Mouse (Mus musculus) ES-Bruce4 (cell line): Measurements from ENCODE around the gene St3gal3. TPM values are rescaled to one million over a fixed set of nuclear protein-coding genes. Genes with fewer than 3 reads are reported as not detected.

ENCODE experiments used
- H3K27ac ChIP-seq: 2 replicates; pipeline ENCODE4 v1.5.1; 2012; ENCODE audit warnings: low read length, inconsistent platforms; ENCODE audit not compliant: insufficient read depth
- H3K27me3 ChIP-seq: 2 replicates; pipeline ENCODE4 v1.6.1; 2012; ENCODE audit warnings: mild to moderate bottlenecking, low read length, inconsistent platforms; ENCODE audit not compliant: control insufficient read depth, poor library complexity, insufficient read depth, severe bottlenecking
- H3K36me3 ChIP-seq: 2 replicates; pipeline ENCODE4 v1.6.1; 2012; ENCODE audit warnings: inconsistent platforms, mild to moderate bottlenecking, low read length, moderate library complexity; ENCODE audit not compliant: control insufficient read depth, poor library complexity, insufficient read depth, severe bottlenecking
- H3K4me1 ChIP-seq: one replicate; pipeline ENCODE4 v1.8.1; 2011; ENCODE audit warnings: low read length; ENCODE audit not compliant: control insufficient read depth, insufficient read depth
- H3K4me3 ChIP-seq: 2 replicates; pipeline ENCODE4 v1.5.1; 2011; ENCODE audit warnings: low read depth, mild to moderate bottlenecking, low read length
- H3K9ac ChIP-seq: 2 replicates; pipeline ENCODE4 v1.6.1; 2012; ENCODE audit warnings: low read depth, mild to moderate bottlenecking, inconsistent platforms; ENCODE audit not compliant: poor library complexity, severe bottlenecking
- H3K9me3 ChIP-seq: replicated peaks from 2 replicates; pipeline ENCODE4 v1.6.1; 2012; ENCODE audit warnings: mild to moderate bottlenecking, low read length, inconsistent platforms; ENCODE audit not compliant: control insufficient read depth, poor library complexity, insufficient read depth, severe bottlenecking
- CTCF ChIP-seq: IDR thresholded peaks from one replicate; pipeline ENCODE4 v1.8.1; 2011; ENCODE audit warnings: low read depth, low read length
- EP300 ChIP-seq: IDR thresholded peaks from 2 replicates; pipeline ENCODE4 v1.6.1; 2011; ENCODE audit warnings: low read depth, low read length; ENCODE audit not compliant: insufficient read depth
- POLR2A ChIP-seq: IDR thresholded peaks from one replicate; pipeline ENCODE4 v1.8.1; 2011; ENCODE audit warnings: low read length; ENCODE audit not compliant: insufficient read depth
- polyA plus RNA-seq: library from polyadenylated mRNA; stranded (reverse); fragments of >200 nt; gene quantifications from 2 replicates; pipeline ENCODE4 v1.2.4, GENCODE M21; 2011; ENCODE audit warnings: low read depth; ENCODE audit not compliant: missing spikeins, insufficient read depth, insufficient read length

St3gal3 gene
- polyA plus RNA-seq, 1 experiment: 13.9 TPM

DNA sequence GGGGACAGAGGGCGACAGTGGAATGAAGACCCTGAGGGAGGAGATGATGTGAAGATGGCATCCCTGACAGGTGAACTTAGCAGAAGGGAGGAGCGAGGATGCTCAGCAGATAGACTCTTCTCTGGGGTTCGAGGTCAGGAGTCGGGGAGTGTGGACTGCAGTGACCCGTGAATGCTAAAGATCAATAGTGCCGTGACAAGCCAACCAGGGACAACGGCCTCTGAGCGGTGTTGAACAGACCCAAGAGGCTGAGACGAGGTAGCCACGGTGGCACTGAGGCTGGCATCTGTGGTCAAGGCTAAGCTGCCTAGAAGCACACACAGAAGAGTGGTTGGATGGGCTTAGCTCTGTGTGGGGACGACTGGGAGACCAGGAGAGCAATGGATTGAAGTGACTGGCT lies 156.9 kb downstream of the St3gal3 start:
- no peak overlapping the region for H3K4me3 ChIP-seq
- H3K27ac ChIP-seq: no peak overlapping the region
- H3K9me3 ChIP-seq: no peaks in the 10 kb centered on the region
- TF ChIP-seq POLR2A (no peak), CTCF (no peak), EP300 (no peak)
- H3K36me3 ChIP-seq: no peaks in the 10 kb centered on the region
- H3K27me3 ChIP-seq: no peaks in the 10 kb centered on the region
- H3K9ac ChIP-seq: no peak overlapping the region
- H3K4me1 ChIP-seq: no peaks in the 10 kb centered on the region

DNA sequence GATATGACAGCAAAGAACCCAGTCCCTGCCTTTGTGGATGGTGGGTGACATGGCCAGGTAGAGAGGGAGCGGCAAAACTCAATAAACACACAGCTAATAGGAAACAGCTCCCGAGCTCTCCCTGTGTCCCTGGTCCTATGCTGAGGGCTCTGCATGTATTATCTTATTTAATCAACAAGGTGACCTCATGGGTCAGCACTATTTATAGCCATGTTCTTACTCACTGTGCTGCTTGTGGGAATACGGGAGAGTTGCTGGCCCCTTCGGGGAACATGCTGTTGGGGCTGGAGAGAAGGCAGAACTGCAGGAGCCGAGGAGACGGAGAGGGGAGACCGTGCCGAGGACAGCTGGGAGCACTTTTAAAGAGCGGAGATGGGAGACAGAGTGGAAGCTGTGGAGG lies 157.3 kb downstream of the St3gal3 start:
- H3K27ac ChIP-seq: no peak overlapping the region

DNA sequence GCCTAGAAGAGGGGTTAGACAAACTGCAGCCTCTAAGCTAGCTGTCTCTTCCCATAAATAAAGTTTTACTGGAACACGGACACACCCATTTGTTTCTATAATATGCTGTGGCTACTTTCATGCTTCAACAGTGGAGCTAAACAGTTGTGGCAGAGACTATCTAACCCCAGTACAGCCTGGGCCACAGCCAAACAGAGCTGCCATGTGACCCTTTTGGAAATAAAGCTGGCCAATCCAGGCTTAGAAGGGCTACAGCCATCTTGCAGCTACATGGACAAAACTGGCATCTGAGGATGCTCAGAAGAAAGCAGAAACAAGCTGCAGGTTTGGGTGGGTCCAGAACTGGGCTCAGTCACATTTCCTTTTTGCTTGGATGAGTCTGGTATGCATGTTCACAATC lies 158.9 kb downstream of the St3gal3 start:
- H3K9me3 ChIP-seq: no peaks in the 10 kb centered on the region
- H3K9ac ChIP-seq: no peak overlapping the region

More for the DNA sequence above, 157.3 kb downstream of the St3gal3 start:
- Histone ChIP-seq H3K9me3 (no peaks in the 10 kb centered on the region), H3K36me3 (no peaks in the 10 kb centered on the region), H3K27me3 (no peaks in the 10 kb centered on the region), H3K4me3 (no peak overlapping the region), H3K9ac (no peak overlapping the region), H3K4me1 (no peaks in the 10 kb centered on the region)
- TF ChIP-seq CTCF (no peak), EP300 (no peak), POLR2A (no peak)

GRCm38 (mm10) chr4:117974719-117975118 lies 160.0 kb downstream of the St3gal3 start:
- Histone ChIP-seq H3K9ac (no peak overlapping the region), H3K9me3 (no peaks in the 10 kb centered on the region), H3K4me1 (no peaks in the 10 kb centered on the region), H3K4me3 (no peak overlapping the region), H3K36me3 (no peaks in the 10 kb centered on the region), H3K27ac (no peak overlapping the region), H3K27me3 (no peaks in the 10 kb centered on the region)
- TF ChIP-seq POLR2A (no peak), CTCF (no peak), EP300 (no peak)

More for the DNA sequence above, 158.9 kb downstream of the St3gal3 start:
- H3K4me1 ChIP-seq: no peaks in the 10 kb centered on the region
- H3K27me3 ChIP-seq: no peaks in the 10 kb centered on the region
- TF ChIP-seq EP300 (no peak), POLR2A (no peak), CTCF (no peak)
- H3K27ac ChIP-seq: no peak overlapping the region
- H3K4me3 ChIP-seq: no peak overlapping the region
- no peaks in the 10 kb centered on the region for H3K36me3 ChIP-seq

DNA sequence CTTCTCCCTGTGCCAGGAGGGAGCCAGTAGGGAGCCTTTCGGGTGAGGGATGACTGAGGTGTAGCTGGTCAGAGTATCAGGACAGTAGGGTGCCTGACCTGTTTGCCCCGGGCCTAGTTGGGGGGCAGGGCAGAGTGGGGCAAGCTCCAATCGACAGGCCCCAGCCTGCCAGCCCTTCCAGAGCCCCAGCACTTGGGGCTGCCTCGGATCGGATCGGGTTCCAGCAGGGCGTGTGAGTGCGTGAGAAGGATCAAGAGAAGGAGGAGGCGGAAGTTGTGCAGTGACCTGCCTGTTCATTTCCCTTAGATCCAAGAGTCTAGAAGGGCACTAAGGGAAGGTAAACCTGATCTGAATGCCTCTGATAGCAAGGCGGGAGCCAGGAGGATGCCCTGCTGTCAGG lies 161.7 kb downstream of the St3gal3 start:
- H3K9ac ChIP-seq: no peak overlapping the region
- H3K4me3 ChIP-seq: 0 out of 2 replicates have a peak overlapping the region, but pooled peaks have one; percentile 4
- no peak for TF ChIP-seq CTCF
- no peak for TF ChIP-seq POLR2A
- no peak for TF ChIP-seq EP300
- H3K4me1 ChIP-seq: no peaks in the 10 kb centered on the region
- no peaks in the 10 kb centered on the region for H3K27me3 ChIP-seq
- H3K36me3 ChIP-seq: no peaks in the 10 kb centered on the region
- H3K9me3 ChIP-seq: no peaks in the 10 kb centered on the region
- H3K27ac ChIP-seq: no peak overlapping the region

- H3K9me3 ChIP-seq: no peaks in the 10 kb centered on the region
- TF ChIP-seq POLR2A (no peak), EP300 (peak; percentile 89), CTCF (no peak)
- H3K4me1 ChIP-seq: peaks cover 8% of the 10 kb centered on the region
- H3K27ac ChIP-seq: peak overlapping the region; percentile 89
- peak overlapping the region; percentile 74 for H3K4me3 ChIP-seq
- H3K36me3 ChIP-seq: 0 out of 2 replicates have a peak, but pooled peaks cover 4% of the 10 kb centered on the region
- no peaks in the 10 kb centered on the region for H3K27me3 ChIP-seq
- H3K9ac ChIP-seq: peak overlapping the region; percentile 66
Observed at GRCm38 (mm10) chr4:117964346-117965025, 170.2 kb downstream of the St3gal3 start.
